Mouse (Mus musculus) olfactory bulb, adult 2 months (tissue): Measurements from ENCODE around the gene Haus4.

ENCODE experiments used
- CTCF ChIP-seq: fragments of 200-500 bp; IDR thresholded peaks from 2 replicates; pipeline ENCODE4 v1.5.1; 2012; ENCODE audit warnings: low read depth, mild to moderate bottlenecking, low read length, moderate library complexity; ENCODE audit not compliant: insufficient read depth
- POLR2A ChIP-seq: fragments of 200-500 bp; IDR thresholded peaks from 2 replicates; pipeline ENCODE4 v1.6.1; 2012; ENCODE audit warnings: mild to moderate bottlenecking, low read depth, low read length, moderate library complexity; ENCODE audit not compliant: insufficient read depth

DNA sequence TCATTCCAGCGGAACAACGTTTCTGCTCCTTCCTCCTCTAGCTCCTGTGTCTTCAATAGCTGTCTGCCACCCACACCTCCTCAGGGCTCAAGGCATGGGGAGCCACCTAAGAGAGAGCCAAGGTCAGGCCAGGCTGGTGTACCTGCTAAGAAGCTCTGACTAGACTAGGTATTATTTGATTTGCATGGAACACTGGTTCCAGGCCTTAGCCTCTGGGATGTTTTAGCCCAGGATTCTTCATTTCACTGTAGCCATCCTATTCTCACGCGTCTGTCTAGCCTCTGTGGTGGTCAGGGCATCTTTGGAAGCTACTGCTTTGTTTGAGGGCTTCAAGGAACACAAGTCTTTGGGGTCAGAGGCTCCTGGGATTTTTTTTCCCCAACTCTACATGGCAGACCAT lies 17.7 kb upstream of the Haus4 start:
- TF ChIP-seq CTCF (no peak), POLR2A (no peak)
